Comparison of ENCODE assay signal across 8 mouse cellular contexts in genomic region chrX:144317548-144318163, GRCm38 (mm10). TPM values are rescaled to one million over a fixed set of nuclear protein-coding genes. Genes with fewer than 3 reads are reported as not detected.
DNase-seq lines count a peak whose midpoint lies in the region; ATAC-seq lines count a peak whose summit lies in the region.

TSS of gene Alg13 (plus strand) at chrX:144317804.

- ATAC-seq in intestine, embryonic 14.5 days (replicated peaks; ENCODE audit: low FRiP score, low TSS enrichment, low read depth), result peak; percentile 88
- ATAC-seq in megakaryocyte progenitor cell, adult 5-6 weeks (replicated peaks; ENCODE audit: poor library complexity), result peak; percentile 91

- H3K4me1 ChIP-seq in intestine, embryonic 14.5 days (replicated peaks; ENCODE audit: control insufficient read depth, insufficient read depth, low read length), result no peaks in the 10 kb centered on the region; the same call in 1 of the 2 replicates

- DNase-seq in adrenal gland, adult 18-20 months (ENCODE audit: low spot score in 2 of 2), result peak; percentile 64 to 67
- peak; percentile 86 for DNase-seq in embryo, embryonic 10.5 days (ENCODE audit: low spot score)
- DNase-seq in gastrocnemius, postnatal 14 days, result peak; percentile 80
- DNase-seq in intestine, embryonic 14.5 days (ENCODE audit: low spot score), result peak; percentile 88
- peak; percentile 77 to 88 for DNase-seq in left cerebral cortex, postnatal 10 days (ENCODE audit: extremely low spot score in 1 of 2, low spot score in 2 of 2)
- peak; percentile 82 for DNase-seq in right cerebral cortex, postnatal 14 days
- DNase-seq in urinary bladder, postnatal 25 days (ENCODE audit: low spot score), result peak; percentile 61

- intact Hi-C loops in gastrocnemius, postnatal 14 days (cut with DNase I; ENCODE audit: low total_unique reads), result no loop called here
- intact Hi-C loops in left cerebral cortex, postnatal 10 days (cut with DNase I), result no loop called here

- H3K27me3 ChIP-seq in intestine, embryonic 14.5 days (replicated peaks; ENCODE audit: control insufficient read depth, insufficient read depth, low read length), result no peaks in the 10 kb centered on the region

- whole genome bisulfite sequencing in intestine, embryonic 14.5 days, result 13% methylated on average over 40 of the region's 47 CpGs

- H3K9me3 ChIP-seq in intestine, embryonic 14.5 days (ENCODE audit: control insufficient read depth, low read length), result no peaks in the 10 kb centered on the region

- peak within 1 kb of the TSS; percentile 54 for H3K9ac ChIP-seq in intestine, embryonic 14.5 days (ENCODE audit: low read length)

- H3K4me3 ChIP-seq in intestine, embryonic 14.5 days (ENCODE audit: low read depth, low read length), result peak within 1 kb of the TSS; percentile 58

- H3K27ac ChIP-seq in intestine, embryonic 14.5 days (ENCODE audit: low read depth), result peak within 1 kb of the TSS; percentile 64

- H3K4me2 ChIP-seq in intestine, embryonic 14.5 days (ENCODE audit: low read length), result peak within 1 kb of the TSS; percentile 55

- H3K36me3 ChIP-seq in intestine, embryonic 14.5 days (ENCODE audit: control insufficient read depth, insufficient read depth, low read length), result no peaks in the 10 kb centered on the region

RNA-seq across cellular contexts. Expression of gene Alg13, which starts in this region (rescaled TPM):
- total RNA-seq in adrenal gland, adult 18-20 months (2021), result 1 to 10 TPM; 8.7 TPM
- 1 to 10 TPM; 4.1 to 5.6 TPM for total RNA-seq in gastrocnemius, postnatal 14 days (2021)
- polyA plus RNA-seq in intestine, embryonic 14.5 days (2014; fragmentation: Nextera tagmentation; extraction: Ambion mirVana), result 19.4 and 20.0 TPM in 2 replicates
- 10 to 100 TPM; 16.1 to 19.4 TPM for total RNA-seq in left cerebral cortex, postnatal 10 days (2021)
- 19.1 and 21.2 TPM in 2 replicates for total RNA-seq in megakaryocyte progenitor cell, adult 5-6 weeks (2015)
- 16.5 and 21.5 TPM in 2 replicates for total RNA-seq in megakaryocyte progenitor cell, adult 5-6 weeks (2017)

Comparison
In these comparisons a context has a peak if more than half of its experiments do, and no peak if none do; other contexts are left out.
1. Peak in every context shown above with its lines: DNase-seq, ATAC-seq, H3K4me3 ChIP-seq and H3K27ac ChIP-seq.